Mouse (Mus musculus) kidney, adult 9 months (tissue): ENCODE data around the gene Tagln.

Source experiments
- DNase-seq: peaks from one replicate; pipeline ENCODE4 v3.0.0; 2022

Tagln gene

GRCm38 (mm10) chr9:45945721-45946120 is 9.9 kb upstream of the Tagln start:
- no peak for DNase-seq

GRCm38 (mm10) chr9:45944506-45945400 is 8.9 kb upstream of the Tagln start:
- no peak for DNase-seq

- no peak for DNase-seq
Observed at GRCm38 (mm10) chr9:45943628-45944505, 8.0 kb upstream of the Tagln start.

GRCm38 (mm10) chr9:45942916-45943315 is 7.1 kb upstream of the Tagln start:
- DNase-seq: no peak

GRCm38 (mm10) chr9:45942464-45942863 is 6.6 kb upstream of the Tagln start:
- no peak for DNase-seq

GRCm38 (mm10) chr9:45941329-45941888 is 5.6 kb upstream of the Tagln start:
- DNase-seq: no peak

- no peak for DNase-seq
Observed at GRCm38 (mm10) chr9:45939794-45940193, 3.9 kb upstream of the Tagln start.

- no peak for DNase-seq
Observed at GRCm38 (mm10) chr9:45938952-45939637, 3.2 kb upstream of the Tagln start.

- peak; percentile 47 for DNase-seq
Observed at GRCm38 (mm10) chr9:45938088-45938487, 2.2 kb upstream of the Tagln start.

- peak; percentile 89 for DNase-seq
Observed at GRCm38 (mm10) chr9:45936883-45937282, 1.0 kb upstream of the Tagln start.

GRCm38 (mm10) chr9:45932571-45933415 is 3.1 kb downstream of the Tagln start:
- peak; percentile 58 for DNase-seq

- DNase-seq: peak; percentile 42
Observed at GRCm38 (mm10) chr9:45931958-45932357, 3.9 kb downstream of the Tagln start.

GRCm38 (mm10) chr9:45929285-45929684 is 6.6 kb downstream of the Tagln start:
- no peak for DNase-seq

- DNase-seq: no peak
Observed at GRCm38 (mm10) chr9:45919895-45920294, 16.0 kb downstream of the Tagln start.

- peak; percentile 73 for DNase-seq
Observed at GRCm38 (mm10) chr9:45917041-45917934, 18.6 kb downstream of the Tagln start.

GRCm38 (mm10) chr9:45915659-45916058 is 20.2 kb downstream of the Tagln start:
- DNase-seq: no peak

- DNase-seq: peak; percentile 68
Observed at GRCm38 (mm10) chr9:45911673-45912072, 24.2 kb downstream of the Tagln start.

- no peak for DNase-seq
Observed at GRCm38 (mm10) chr9:45910995-45911394, 24.9 kb downstream of the Tagln start.

GRCm38 (mm10) chr9:45907078-45907428 is 28.8 kb downstream of the Tagln start:
- DNase-seq: no peak

- DNase-seq: peak; percentile 92
Observed at GRCm38 (mm10) chr9:45906355-45907077, 29.3 kb downstream of the Tagln start, which contains the start of the genes Pcsk7 and Rnf214. Gene Pcsk7, plus strand, starts transcription at chr9:45906497. Gene Rnf214, minus strand, starts transcription at chr9:45906911.
